Mouse (Mus musculus) fat pad, adult 2 months (tissue): ENCODE measurements at regions not wholly inside any gene's neighbourhood (a gene's known extent, or its start where the extent isn't known, plus 50 kb on each side); places are given as distances from the start of the nearest gene placed in this dataset.

Experiments
- DNase-seq: peaks from one replicate; pipeline ENCODE4 v3.0.0-alpha.2; 2011; ENCODE audit warnings: low read depth, low spot score; ENCODE audit errors: extremely low read depth

GRCm38 (mm10) chr9:63851809-63852208 is 94.0 kb upstream of the Smad3 start:
- DNase-seq = no peak

GRCm38 (mm10) chr9:63850316-63850693 is 92.5 kb upstream of the Smad3 start:
- DNase-seq = no peak

- no peak for DNase-seq
These were observed 91.9 kb upstream of the Smad3 start for GRCm38 (mm10) chr9:63849564-63850315.

- DNase-seq = no peak
These were observed 86.2 kb upstream of the Smad3 start for GRCm38 (mm10) chr9:63843883-63844485.

DNA sequence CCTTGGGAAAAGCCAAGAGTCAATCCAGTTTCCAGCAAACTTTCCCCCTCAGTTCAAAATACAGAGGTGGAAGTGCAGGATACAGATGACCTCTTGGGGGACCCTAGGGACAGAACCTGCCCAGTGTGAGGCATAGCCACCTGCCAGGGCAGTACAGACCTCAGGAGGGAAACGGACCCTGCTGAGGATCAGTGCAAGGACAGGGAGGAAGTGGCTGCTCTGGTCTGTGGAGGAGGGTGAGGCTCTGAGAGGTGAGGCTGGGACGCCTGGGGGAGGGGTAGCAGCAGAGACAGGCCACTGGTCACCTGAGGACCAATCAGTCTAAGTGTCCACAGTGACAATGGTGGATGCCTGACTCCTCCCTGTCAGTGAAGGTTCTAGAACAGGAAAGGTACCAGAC is 85.6 kb upstream of the Smad3 start:
- DNase-seq = no peak

DNA sequence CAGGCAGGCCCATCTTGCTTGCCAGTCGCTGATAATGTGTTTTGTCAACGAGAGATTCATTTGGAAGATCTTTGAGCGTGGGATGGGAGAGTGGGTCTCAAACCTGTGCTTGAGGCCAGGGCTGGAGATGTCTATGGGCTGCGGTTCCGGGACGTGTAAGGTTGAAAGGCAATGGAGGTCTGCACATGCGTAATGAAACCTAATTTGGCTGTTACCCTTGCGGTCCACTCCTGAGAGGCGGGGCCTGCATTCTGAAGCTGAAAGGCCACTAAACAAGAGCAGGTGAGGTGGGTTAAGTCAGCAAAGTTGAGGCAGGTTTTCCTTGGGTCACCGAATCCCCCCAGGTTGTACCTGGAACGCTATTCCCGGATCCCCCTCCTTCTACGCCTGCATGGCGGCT is 83.3 kb upstream of the Smad3 start:
- DNase-seq = no peak

DNA sequence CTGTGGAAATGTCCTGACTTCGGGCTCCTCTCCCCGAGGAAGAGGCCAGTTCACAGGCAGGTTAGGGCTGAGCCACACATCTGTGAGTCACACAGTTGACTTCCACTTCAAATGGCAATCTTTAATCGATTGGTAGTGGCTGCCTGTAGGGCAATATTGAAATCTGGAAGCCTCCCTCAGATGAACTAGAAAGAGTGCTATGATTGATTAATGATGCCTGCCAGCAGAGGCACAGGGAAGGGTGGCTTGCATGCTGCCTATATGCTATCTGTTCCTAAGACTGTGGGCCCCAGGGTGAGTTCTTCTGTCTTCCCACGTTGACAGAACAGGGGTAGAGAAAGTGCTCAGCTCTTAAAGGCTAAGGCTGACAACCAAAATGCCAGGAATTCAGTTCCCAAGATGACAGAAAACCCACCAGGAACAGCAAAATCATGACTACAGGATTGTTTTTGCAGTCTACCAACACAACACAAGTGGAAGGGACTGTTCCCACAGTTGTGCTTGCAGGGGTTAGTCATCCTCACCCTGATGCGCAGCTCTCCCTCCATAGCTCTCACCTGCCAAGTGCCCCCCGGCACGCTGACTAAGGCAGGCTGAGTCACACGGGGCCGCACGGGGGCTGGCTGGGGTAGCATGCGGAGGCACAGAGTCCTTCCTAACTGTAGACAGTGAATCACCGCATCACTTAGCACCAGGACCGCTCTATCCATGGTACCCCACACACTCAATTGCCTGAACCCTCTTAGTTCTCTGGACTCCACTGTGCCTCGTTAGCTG is 81.4 kb upstream of the Smad3 start:
- DNase-seq = no peak

GRCm38 (mm10) chr9:63837552-63837951 is 79.8 kb upstream of the Smad3 start:
- no peak for DNase-seq

GRCm38 (mm10) chr9:63836565-63837284 is 78.9 kb upstream of the Smad3 start:
- peak; percentile 78 for DNase-seq

DNA sequence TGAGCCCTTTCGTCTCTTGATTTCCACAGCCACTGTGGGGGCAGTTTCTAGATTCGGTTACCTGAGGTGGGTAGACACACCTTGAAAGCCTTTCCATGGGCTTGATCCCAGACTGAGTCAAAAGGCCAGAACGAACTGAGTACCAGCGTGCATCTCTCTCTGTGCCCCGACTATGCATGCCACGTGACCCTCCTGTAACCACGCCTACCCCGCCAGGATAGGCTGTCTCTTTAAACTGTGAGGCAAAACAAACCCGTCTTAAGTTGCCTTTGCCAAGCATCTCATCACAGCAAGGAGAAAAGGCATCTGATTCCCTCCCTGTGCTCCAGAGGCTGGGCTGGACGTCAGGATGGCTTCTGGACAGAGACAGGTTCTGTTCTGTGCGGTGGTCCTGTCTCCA is 78.2 kb upstream of the Smad3 start:
- no peak for DNase-seq

GRCm38 (mm10) chr9:63834416-63834815 is 76.6 kb upstream of the Smad3 start:
- no peak for DNase-seq

GRCm38 (mm10) chr9:63818163-63818562 is 60.4 kb upstream of the Smad3 start:
- DNase-seq = no peak

DNA sequence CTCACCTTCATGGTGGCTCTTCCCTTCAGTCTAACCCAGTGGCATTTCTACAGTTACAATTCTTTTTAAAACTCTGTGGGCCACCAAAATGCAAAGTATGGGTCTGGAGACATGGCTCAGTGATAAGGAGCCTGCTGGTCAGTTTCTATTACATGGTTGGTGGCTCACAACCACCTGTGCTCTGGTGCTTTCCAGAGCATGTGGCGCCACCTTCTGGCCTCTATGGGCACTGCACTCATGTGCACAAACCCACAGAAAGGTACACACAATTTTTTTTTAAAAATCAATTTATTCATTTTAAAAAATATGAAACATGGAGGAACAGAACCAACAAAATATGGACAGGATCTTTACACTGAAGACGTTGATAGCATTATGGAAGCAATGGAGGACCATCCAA is 58.7 kb upstream of the Smad3 start:
- no peak for DNase-seq

DNA sequence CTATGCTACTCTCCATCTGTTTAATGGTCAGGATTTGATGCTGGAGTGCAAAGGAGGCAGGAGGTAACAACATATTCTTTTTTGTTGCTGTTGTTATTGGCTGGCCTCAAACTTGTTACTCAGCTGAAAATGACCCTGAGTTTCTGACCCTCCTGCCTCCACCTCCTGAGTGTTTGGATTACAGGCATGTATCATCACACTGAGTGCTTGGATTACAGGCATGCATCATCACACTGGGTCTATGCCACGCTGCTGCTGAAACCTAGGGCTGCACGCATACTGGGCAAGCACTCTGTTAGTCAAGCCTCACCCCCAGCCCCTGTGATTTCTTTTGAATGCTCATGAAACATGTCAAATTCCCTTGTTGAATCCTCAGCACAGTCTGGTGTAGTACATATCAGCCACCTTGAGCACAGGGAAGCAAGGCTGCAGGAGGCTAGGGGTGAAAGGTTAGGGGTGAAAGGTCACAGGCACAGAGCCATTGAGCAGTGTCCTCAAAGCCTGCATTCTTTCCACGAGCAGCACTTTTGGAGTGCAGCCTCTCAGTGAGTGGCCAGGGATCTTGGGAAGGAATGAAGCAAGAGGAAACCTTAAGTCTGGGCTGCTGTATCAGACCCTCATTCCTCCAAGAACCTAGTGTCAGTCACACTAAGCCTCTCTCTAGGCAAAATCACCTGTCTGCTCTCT is 52.2 kb upstream of the Smad3 start:
- DNase-seq = no peak
